Mouse (Mus musculus): ENCODE data around the gene Rptor. TPM values are rescaled to one million over a fixed set of nuclear protein-coding genes. Genes with fewer than 3 reads are reported as not detected.

Gene Rptor
- polyA plus RNA-seq, 1 experiment from 2014 or later: 14.6 TPM

DNA sequence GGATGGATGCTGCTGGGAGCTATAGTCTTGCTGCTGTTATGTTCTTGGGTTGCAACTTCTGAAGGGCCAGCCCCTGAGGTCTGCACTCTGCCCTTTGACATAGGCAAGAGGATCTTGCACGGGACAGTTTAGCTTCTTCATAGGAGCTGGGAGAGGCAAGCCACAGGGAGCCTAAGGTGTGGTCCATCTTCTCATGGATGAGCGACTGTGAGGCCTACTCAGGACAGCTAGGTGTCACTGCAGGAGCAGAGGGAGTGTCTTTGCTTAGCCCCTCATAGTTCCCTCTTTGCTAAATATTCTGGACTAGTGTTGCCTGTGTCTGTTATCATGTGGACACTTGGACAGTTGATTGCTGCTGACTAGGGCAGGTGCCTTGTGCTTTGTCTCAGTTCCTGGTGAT lies 345.2 kb downstream of the Rptor start:
- no peaks in the 10 kb centered on the region for H3K36me3 ChIP-seq (ENCODE audit: insufficient read depth)
- peaks cover 26% of the 10 kb centered on the region for H3K4me1 ChIP-seq (ENCODE audit: insufficient read depth)
- H3K9ac ChIP-seq: no peak overlapping the region
- 0 out of 2 replicates have a peak, but pooled peaks have one; percentile 19 for TF ChIP-seq CTCF (IDR thresholded peaks at IDR 0.05; ENCODE audit: low read depth)
- WGBS: 44% methylated on average over 2 of the region's 2 CpGs
- DNase-seq (no peak), ATAC-seq (ENCODE audit: insufficient read depth) (no peak)
- H3K4me2 ChIP-seq: no peak overlapping the region
- no peak overlapping the region for H3K4me3 ChIP-seq (ENCODE audit: low read depth, low read length)
- no peak overlapping the region for H3K27ac ChIP-seq (ENCODE audit: low read depth)
- H3K27me3 ChIP-seq (ENCODE audit: insufficient read depth, low read length): no peaks in the 10 kb centered on the region
- no peaks in the 10 kb centered on the region for H3K9me3 ChIP-seq (ENCODE audit: low read depth, low read length)

GRCm38 (mm10) chr11:119948305-119948704 lies 345.6 kb downstream of the Rptor start:
- TF ChIP-seq CTCF (IDR thresholded peaks at IDR 0.05; ENCODE audit: low read depth): no peak
- no peak for ATAC-seq (ENCODE audit: insufficient read depth)
- WGBS: 63% methylated on average over 4 of the region's 4 CpGs

GRCm38 (mm10) chr11:119948803-119949202 lies 346.1 kb downstream of the Rptor start:
- Histone ChIP-seq H3K36me3 (ENCODE audit: insufficient read depth) (no peaks in the 10 kb centered on the region), H3K9ac (no peak overlapping the region), H3K4me2 (no peak overlapping the region), H3K9me3 (ENCODE audit: low read depth, low read length) (no peaks in the 10 kb centered on the region), H3K27ac (ENCODE audit: low read depth) (no peak overlapping the region), H3K4me1 (ENCODE audit: insufficient read depth) (peaks cover 33% of the 10 kb centered on the region), H3K4me3 (ENCODE audit: low read depth, low read length) (no peak overlapping the region), H3K27me3 (ENCODE audit: insufficient read depth, low read length) (no peaks in the 10 kb centered on the region)
- DNase-seq (no peak), ATAC-seq (ENCODE audit: insufficient read depth) (no peak)
- no peak for TF ChIP-seq CTCF (IDR thresholded peaks at IDR 0.05; ENCODE audit: low read depth)
- 85% methylated on average over 2 of the region's 2 CpGs for WGBS

More at GRCm38 (mm10) chr11:119948305-119948704, 345.6 kb downstream of the Rptor start:
- no peak overlapping the region for H3K27ac ChIP-seq (ENCODE audit: low read depth)
- H3K9me3 ChIP-seq (ENCODE audit: low read depth, low read length): no peaks in the 10 kb centered on the region
- DNase-seq: no peak
- no peak overlapping the region for H3K4me3 ChIP-seq (ENCODE audit: low read depth, low read length)
- H3K4me2 ChIP-seq: no peak overlapping the region
- H3K27me3 ChIP-seq (ENCODE audit: insufficient read depth, low read length): no peaks in the 10 kb centered on the region
- H3K4me1 ChIP-seq (ENCODE audit: insufficient read depth): peaks cover 30% of the 10 kb centered on the region
- H3K9ac ChIP-seq: no peak overlapping the region
- no peaks in the 10 kb centered on the region for H3K36me3 ChIP-seq (ENCODE audit: insufficient read depth)

Other genes with a start within 250 kb of the Rptor start
- 7.6 and 9.5 TPM in 2 replicates for gene Sgsh, start 247.4 kb upstream of the Rptor start, polyA plus RNA-seq (2014; fragmentation: Nextera tagmentation; extraction: Ambion mirVana)
- gene Slc26a11, start 247.3 kb upstream of the Rptor start, polyA plus RNA-seq (2014; fragmentation: Nextera tagmentation; extraction: Ambion mirVana): 9.1 and 9.3 TPM in 2 replicates
- 12.5 and 12.7 TPM in 2 replicates for gene Rnf213, start 209.8 kb upstream of the Rptor start, polyA plus RNA-seq (2014; fragmentation: Nextera tagmentation; extraction: Ambion mirVana)
- gene Endov, start 111.6 kb upstream of the Rptor start, polyA plus RNA-seq (2014; fragmentation: Nextera tagmentation; extraction: Ambion mirVana): 17.4 and 17.7 TPM in 2 replicates
- 1.3 and 1.4 TPM in 2 replicates for gene Nptx1, start 55.2 kb upstream of the Rptor start, polyA plus RNA-seq (2014; fragmentation: Nextera tagmentation; extraction: Ambion mirVana)